Mouse (Mus musculus) MEL (cell line): ENCODE measurements around the gene Cacna1s. TPM values are rescaled to one million over a fixed set of nuclear protein-coding genes. Genes with fewer than 3 reads are reported as not detected.
A peak's percentile ranks its signal among the peaks of the same experiment; 100 is the strongest.

Experiments used
- DNase-seq: peaks from one replicate; pipeline ENCODE4 v3.0.0; 2011; ENCODE audit warnings: low read depth, low spot score
- H3K27ac ChIP-seq: 2 replicates; pipeline ENCODE4 v1.5.1; 2012; ENCODE audit warnings: low read depth, mild to moderate bottlenecking, control low read depth, low read length, moderate library complexity; ENCODE audit not compliant: control insufficient read depth
- H3K27me3 ChIP-seq, 2 experiments: fragments of 150-350 bp in 1 of 2; sonication (generic) in 1 of 2; 2 replicates each; pipeline ENCODE4 v1.6.1; 2012; ENCODE audit warnings: low read length in 2 of 2, mild to moderate bottlenecking in 2 of 2, improper control_type of control experiment in 1 of 2, moderate library complexity in 1 of 2; ENCODE audit not compliant: insufficient read depth in 2 of 2, control insufficient read depth in 1 of 2
- H3K36me3 ChIP-seq, 2 experiments: 2 replicates each; pipeline ENCODE4 v1.6.1; 2012 to 2014; ENCODE audit warnings: low read length in 2 of 2, improper control_type of control experiment in 1 of 2, inconsistent platforms in 1 of 2, mild to moderate bottlenecking in 1 of 2; ENCODE audit not compliant: insufficient read depth in 2 of 2, control insufficient read depth in 1 of 2
- H3K4me1 ChIP-seq, 2 experiments: fragments of 150-350 bp in 1 of 2; sonication (generic) in 1 of 2; 2 replicates each; pipeline ENCODE4 v1.6.1; 2012; ENCODE audit warnings: low read length in 2 of 2, improper control_type of control experiment in 1 of 2, mild to moderate bottlenecking in 1 of 2; ENCODE audit not compliant: insufficient read depth in 2 of 2, control insufficient read depth in 1 of 2
- H3K4me3 ChIP-seq, 2 experiments: fragments of 150-350 bp in 1 of 2; sonication (generic) in 1 of 2; 2 replicates each; pipeline ENCODE4 v1.5.1; 2012; ENCODE audit warnings: low read depth in 2 of 2, low read length in 2 of 2, mild to moderate bottlenecking in 2 of 2, moderate library complexity in 2 of 2, control low read depth in 1 of 2, improper control_type of control experiment in 1 of 2; ENCODE audit not compliant: control insufficient read depth in 1 of 2, insufficient read depth in 1 of 2
- H3K79me2 ChIP-seq: 2 replicates; pipeline ENCODE4 v1.6.1; 2012; ENCODE audit warnings: mild to moderate bottlenecking, low read length, moderate library complexity; ENCODE audit not compliant: control insufficient read depth, poor library complexity, insufficient read depth
- H3K9ac ChIP-seq: 2 replicates; pipeline ENCODE4 v1.6.1; 2012; ENCODE audit warnings: low read depth, mild to moderate bottlenecking, control low read depth, low read length, moderate library complexity; ENCODE audit not compliant: control insufficient read depth, poor library complexity, severe bottlenecking
- H3K9me3 ChIP-seq: fragments of 150-350 bp; sonication (generic); replicated peaks from 2 replicates; pipeline ENCODE4 v1.6.1; 2012; ENCODE audit warnings: mild to moderate bottlenecking, low read length, improper control_type of control experiment, moderate library complexity; ENCODE audit not compliant: insufficient read depth
- BHLHE40 ChIP-seq: IDR thresholded peaks from 2 replicates; pipeline ENCODE4 v1.6.1; 2012; ENCODE audit warnings: low read depth, mild to moderate bottlenecking, inconsistent platforms, low read length, improper control_type of control experiment, borderline replicate concordance
- CHD1 ChIP-seq: IDR thresholded peaks from 2 replicates; pipeline ENCODE4 v1.6.1; 2012; ENCODE audit warnings: low read depth, mild to moderate bottlenecking, inconsistent platforms, low read length, improper control_type of control experiment
- CTCF ChIP-seq, 3 experiments: IDR thresholded peaks in 2 of 3; conservative IDR thresholded peaks in 1 of 3; 2 replicates each; pipeline ENCODE4 v1.5.1; 2011 to 2012; ENCODE audit warnings: low read length in 3 of 3, low read depth in 2 of 3, mild to moderate bottlenecking in 2 of 3, improper control_type of control experiment in 1 of 3, inconsistent platforms in 1 of 3, mixed read lengths in 1 of 3, moderate library complexity in 1 of 3; ENCODE audit not compliant: control insufficient read depth in 1 of 3, insufficient read depth in 1 of 3, poor library complexity in 1 of 3, severe bottlenecking in 1 of 3
- GATA1 ChIP-seq: IDR thresholded peaks from 2 replicates; pipeline ENCODE4 v1.6.1; 2011; ENCODE audit warnings: low read depth, low read length, improper control_type of control experiment
- JUND ChIP-seq: IDR thresholded peaks from 2 replicates; pipeline ENCODE4 v1.6.1; 2011; ENCODE audit warnings: low read depth, mild to moderate bottlenecking, improper control_type of control experiment, low read length
- KAT2A ChIP-seq: conservative IDR thresholded peaks from 2 replicates; pipeline ENCODE4 v1.6.1; 2012; ENCODE audit warnings: low read depth, low read length, improper control_type of control experiment, inconsistent platforms
- MAX ChIP-seq: IDR thresholded peaks from 2 replicates; pipeline ENCODE4 v1.6.1; 2011; ENCODE audit warnings: low read length, improper control_type of control experiment
- MXI1 ChIP-seq: IDR thresholded peaks from 2 replicates; pipeline ENCODE4 v1.6.1; 2011; ENCODE audit warnings: mild to moderate bottlenecking, low read depth, low read length, improper control_type of control experiment
- MYB ChIP-seq: IDR thresholded peaks from 2 replicates; pipeline ENCODE4 v1.6.1; 2011; ENCODE audit warnings: mild to moderate bottlenecking, low read depth, low read length, improper control_type of control experiment
- NRF1 ChIP-seq: IDR thresholded peaks from 2 replicates; pipeline ENCODE4 v1.6.1; 2014; ENCODE audit warnings: low read depth, mild to moderate bottlenecking, inconsistent platforms, low read length, improper control_type of control experiment, moderate library complexity; ENCODE audit not compliant: poor library complexity, insufficient read depth, severe bottlenecking
- POLR2A ChIP-seq, 2 experiments: IDR thresholded peaks; 2 replicates each; pipeline ENCODE4 v1.6.1; 2011 to 2012; ENCODE audit warnings: low read length in 2 of 2, mild to moderate bottlenecking in 2 of 2, control low read depth in 1 of 2, improper control_type of control experiment in 1 of 2, low read depth in 1 of 2, moderate library complexity in 1 of 2; ENCODE audit not compliant: control insufficient read depth in 1 of 2, insufficient read depth in 1 of 2, poor library complexity in 1 of 2
- POLR2AphosphoS5 ChIP-seq: IDR thresholded peaks from 2 replicates; pipeline ENCODE4 v1.6.1; 2012; ENCODE audit warnings: low read depth, borderline replicate concordance, mild to moderate bottlenecking, inconsistent platforms, low read length, moderate library complexity, mixed read lengths
- RAD21 ChIP-seq: IDR thresholded peaks from 2 replicates; pipeline ENCODE4 v1.6.1; 2011; ENCODE audit warnings: mild to moderate bottlenecking, low read depth, low read length, improper control_type of control experiment
- SIN3A ChIP-seq: IDR thresholded peaks from 2 replicates; pipeline ENCODE4 v1.6.1; 2012; ENCODE audit warnings: low read length, improper control_type of control experiment, inconsistent platforms
- TAL1 ChIP-seq: IDR thresholded peaks from 2 replicates; pipeline ENCODE4 v1.6.1; 2012; ENCODE audit warnings: mild to moderate bottlenecking, inconsistent platforms, low read length, moderate library complexity, mixed read lengths
- TBP ChIP-seq: IDR thresholded peaks from 2 replicates; pipeline ENCODE4 v1.8.0; 2011; ENCODE audit warnings: low read depth, low read length, improper control_type of control experiment
- TCF12 ChIP-seq: IDR thresholded peaks from 2 replicates; pipeline ENCODE4 v1.6.1; 2014; ENCODE audit warnings: low read depth, mild to moderate bottlenecking, inconsistent platforms, low read length, improper control_type of control experiment, moderate library complexity
- UBTF ChIP-seq: IDR thresholded peaks from 2 replicates; pipeline ENCODE4 v1.6.1; 2012; ENCODE audit warnings: low read depth, mild to moderate bottlenecking, inconsistent platforms, low read length, improper control_type of control experiment, moderate library complexity, borderline replicate concordance; ENCODE audit not compliant: insufficient read depth
- USF1 ChIP-seq: IDR thresholded peaks from 2 replicates; pipeline ENCODE4 v1.6.1; 2014; ENCODE audit warnings: low read depth, mild to moderate bottlenecking, inconsistent platforms, low read length, improper control_type of control experiment, moderate library complexity
- USF2 ChIP-seq, 2 experiments: IDR thresholded peaks; 2 replicates each; pipeline ENCODE4 v1.6.1; 2011 to 2012; ENCODE audit warnings: improper control_type of control experiment in 2 of 2, low read length in 2 of 2, borderline replicate concordance in 1 of 2, inconsistent platforms in 1 of 2, low read depth in 1 of 2, mild to moderate bottlenecking in 1 of 2; ENCODE audit not compliant: insufficient read depth in 1 of 2
- ZKSCAN1 ChIP-seq: IDR thresholded peaks from 2 replicates; pipeline ENCODE4 v1.6.1; 2012; ENCODE audit warnings: low read depth, mild to moderate bottlenecking, inconsistent platforms, low read length, improper control_type of control experiment, moderate library complexity
- ZMIZ1 ChIP-seq: IDR thresholded peaks from 2 replicates; pipeline ENCODE4 v1.6.1; 2012; ENCODE audit warnings: low read depth, mild to moderate bottlenecking, inconsistent platforms, low read length, improper control_type of control experiment, moderate library complexity
- polyA plus RNA-seq, 2 experiments: library from polyadenylated mRNA; stranded (reverse) in 1 of 2; unstranded in 1 of 2; fragments of >175 nt in 1 of 2; fragments of >200 nt in 1 of 2; gene quantifications; 2 replicates each; pipeline versions ENCODE4 v1.2.1 to v1.2.4; 2012; ENCODE audit warnings: low replicate concordance in 2 of 2, low read depth in 1 of 2; ENCODE audit not compliant: insufficient read length in 2 of 2, insufficient read depth in 1 of 2, missing spikeins in 1 of 2
- total RNA-seq: library from RNA; depleted of rRNA; stranded (reverse); fragments of 300-350 nt; gene quantifications from 2 replicates; pipeline ENCODE4 v1.2.3, GENCODE M21; 2012

The Cacna1s gene
- total and polyA plus RNA-seq, 3 experiments: not detected

DNA sequence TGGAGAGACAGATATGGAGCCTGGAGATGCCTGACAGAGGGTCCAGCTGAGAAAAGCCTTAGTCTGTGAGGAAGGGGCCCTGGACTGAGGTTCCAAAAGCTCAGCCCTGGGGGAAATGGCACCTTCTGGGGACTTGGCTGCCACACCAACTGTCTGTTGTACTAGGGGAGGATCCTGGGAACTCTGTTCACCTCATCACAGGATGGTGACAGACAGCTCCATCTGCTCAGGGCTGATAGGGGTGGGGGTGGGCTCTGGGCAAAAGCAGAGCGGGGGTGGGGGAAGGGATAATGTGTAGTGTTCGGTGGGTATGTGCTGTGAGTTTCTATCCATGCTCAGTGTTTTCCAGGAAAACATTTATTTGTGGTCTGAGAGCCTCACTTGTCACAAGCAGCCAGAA is 50.4 kb downstream of the Cacna1s start:
- Histone ChIP-seq H3K9ac (no peak overlapping the region), H3K9me3 (no peaks in the 10 kb centered on the region), H3K4me3 (no peak overlapping the region), H3K4me1 (peaks cover 0 to 15% of the 10 kb centered on the region in 2 experiments; a peak in 2 of 4 replicates), H3K27me3 (0 out of 4 replicates have a peak, but pooled peaks cover 0 to 2% of the 10 kb centered on the region in 2 experiments), H3K79me2 (no peaks in the 10 kb centered on the region), H3K27ac (no peak overlapping the region), H3K36me3 (peaks cover 0 to 3% of the 10 kb centered on the region in 2 experiments; a peak in 2 of 4 replicates)
- peak; percentile 39 for DNase-seq
- TF ChIP-seq ZKSCAN1: no peak
- 0 out of 2 replicates have a peak, but pooled peaks have one; percentile 21 for TF ChIP-seq TAL1
- TF ChIP-seq TCF12: peak; percentile 28; the same call in 1 of the 2 replicates
- TF ChIP-seq KAT2A: no peak

DNA sequence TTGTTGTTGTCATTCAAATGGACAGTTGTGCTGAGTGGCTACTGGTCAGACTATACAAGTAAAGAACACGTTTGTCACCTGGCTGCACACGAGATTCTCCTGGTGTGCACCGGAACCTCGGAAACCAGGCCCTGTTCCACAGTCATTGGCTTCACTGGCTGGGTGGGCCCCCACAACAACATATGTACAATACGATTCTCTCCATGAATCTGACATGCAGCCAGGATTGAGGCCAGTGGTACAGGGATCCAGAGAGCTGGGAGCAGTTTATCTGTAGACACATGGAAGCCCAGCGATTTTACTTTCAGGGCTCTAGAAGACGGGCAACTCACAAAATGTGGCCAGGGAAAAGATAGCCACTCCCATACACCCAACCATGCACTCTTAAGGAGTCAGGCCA is 51.1 kb downstream of the Cacna1s start:
- H3K27ac ChIP-seq: no peak overlapping the region
- no peak for DNase-seq
- peaks cover 0 to 15% of the 10 kb centered on the region in 2 experiments; a peak in 2 of 4 replicates for H3K4me1 ChIP-seq
- H3K79me2 ChIP-seq: no peaks in the 10 kb centered on the region
- peaks cover 0 to 3% of the 10 kb centered on the region in 2 experiments; a peak in 2 of 4 replicates for H3K36me3 ChIP-seq
- no peaks in the 10 kb centered on the region for H3K9me3 ChIP-seq
- no peak overlapping the region for H3K9ac ChIP-seq
- H3K4me3 ChIP-seq: no peak overlapping the region
- H3K27me3 ChIP-seq: peaks cover 2 to 3% of the 10 kb centered on the region in 2 experiments; a peak in 2 of 4 replicates
- TF ChIP-seq TBP (no peak), POLR2AphosphoS5 (no peak), RAD21 (no peak), CHD1 (no peak), BHLHE40 (no peak), USF1 (no peak), MAX (no peak), UBTF (no peak), GATA1 (no peak), SIN3A (no peak), TCF12 (no peak), MXI1 (no peak), CTCF (IDR thresholded peaks at IDR 0.05 in 2 of 3, conservative IDR thresholded peaks at IDR 0.05 in 1 of 3; ENCODE audit: control insufficient read depth in 1 of 3, insufficient read depth in 1 of 3, low read depth in 2 of 3, low read length in 3 of 3, poor library complexity in 1 of 3, severe bottlenecking in 1 of 3) (no peak), JUND (no peak), POLR2A (IDR thresholded peaks at IDR 0.05; ENCODE audit: control insufficient read depth in 1 of 2, insufficient read depth in 1 of 2, low read depth in 1 of 2, low read length in 2 of 2, poor library complexity in 1 of 2) (no peak), NRF1 (no peak), MYB (no peak), USF2 (IDR thresholded peaks at IDR 0.05; ENCODE audit: borderline replicate concordance in 1 of 2, insufficient read depth in 1 of 2, low read depth in 1 of 2, low read length in 2 of 2) (no peak), ZMIZ1 (no peak), TAL1 (no peak)
